Mouse (Mus musculus) A20 (cell line): ENCODE data around the gene Sectm1b.
A peak's percentile ranks its signal among the peaks of the same experiment; 100 is the strongest.
"Not testable (repeated sequence)": the region's sequence is repeated elsewhere in the genome, so short reads cannot be mapped to it uniquely, and the experiment has no call there.

ENCODE experiments used
- DNase-seq: peaks from one replicate; pipeline ENCODE4 v3.0.0-alpha.2; 2011; ENCODE audit warnings: low read depth, low spot score

The Sectm1b gene

DNA sequence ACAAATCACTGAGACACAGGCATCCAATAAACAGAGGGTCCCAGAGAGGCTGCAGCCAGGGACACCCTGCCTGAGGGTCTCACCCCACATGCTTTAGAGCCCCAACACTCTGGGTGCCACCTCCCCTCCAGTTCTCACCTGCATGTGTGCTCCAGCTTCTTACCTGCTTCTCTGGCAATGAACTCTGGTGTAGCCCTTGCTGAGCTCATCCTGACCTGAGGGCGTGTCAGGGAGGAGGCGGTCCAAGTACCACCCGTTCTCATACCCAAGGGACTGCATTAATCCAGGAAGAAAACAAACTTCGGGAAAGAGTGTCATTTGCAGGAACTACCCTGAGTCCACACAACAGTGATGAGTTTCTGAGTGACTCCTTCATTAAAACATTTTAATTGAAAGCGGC is at the start of gene Sectm1b:
Gene Sectm1b (minus strand): TSS at position 191 of the 400 bp plus-strand sequence.
- DNase-seq, result no peak

DNA sequence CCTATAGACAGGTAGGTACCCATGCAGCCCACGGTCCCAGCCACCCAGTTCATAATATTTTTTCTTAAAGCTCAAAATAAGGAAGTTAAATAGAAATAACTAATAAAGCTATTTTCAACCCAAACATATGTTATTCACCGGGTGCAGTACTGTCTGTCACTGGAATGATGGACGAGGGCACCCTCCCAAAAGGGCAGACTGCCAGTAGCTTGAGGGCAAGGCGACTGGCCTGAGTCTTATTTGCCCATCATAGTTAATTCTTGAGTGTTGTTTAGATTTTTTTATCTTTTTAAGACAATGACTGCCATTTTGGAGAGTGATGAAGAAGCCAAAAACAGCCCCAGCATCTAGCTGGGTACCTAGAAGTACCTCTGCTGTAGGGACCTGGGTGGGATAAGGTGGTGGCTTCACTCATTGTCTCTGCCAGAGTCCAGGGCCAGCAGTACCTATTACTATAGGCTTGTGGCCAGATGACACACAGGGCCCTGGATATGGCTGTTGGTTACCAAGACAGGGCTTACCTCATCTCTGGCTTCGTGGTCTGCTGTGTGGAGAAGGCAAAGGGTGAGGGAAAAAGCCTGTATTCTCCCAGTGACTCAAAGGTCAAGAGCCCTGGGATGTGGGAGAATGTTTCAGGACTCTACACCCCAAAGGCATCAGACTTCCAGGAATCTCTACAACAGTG is 48.9 kb upstream of the Sectm1b start:
- DNase-seq, result no peak

DNA sequence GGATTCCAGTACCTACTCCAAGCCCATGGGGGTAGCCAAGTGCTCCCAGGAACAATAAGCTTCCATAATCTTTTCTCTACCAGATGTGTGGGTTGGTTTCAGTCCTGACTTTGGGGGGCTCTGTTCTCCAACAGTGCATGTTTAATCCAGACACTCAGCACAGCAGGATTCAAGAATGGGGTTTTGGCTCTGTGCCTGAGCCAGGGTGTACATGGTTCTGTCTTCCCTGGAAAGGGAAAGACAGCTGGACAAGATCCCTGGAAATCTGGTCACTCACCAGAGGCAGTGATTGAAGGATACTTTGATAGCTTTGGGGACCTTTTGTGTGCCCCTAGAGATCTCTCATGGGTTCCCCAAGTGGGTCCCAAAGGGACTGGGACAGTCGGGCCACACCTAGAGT is 48.2 kb upstream of the Sectm1b start:
- no peak for DNase-seq

DNA sequence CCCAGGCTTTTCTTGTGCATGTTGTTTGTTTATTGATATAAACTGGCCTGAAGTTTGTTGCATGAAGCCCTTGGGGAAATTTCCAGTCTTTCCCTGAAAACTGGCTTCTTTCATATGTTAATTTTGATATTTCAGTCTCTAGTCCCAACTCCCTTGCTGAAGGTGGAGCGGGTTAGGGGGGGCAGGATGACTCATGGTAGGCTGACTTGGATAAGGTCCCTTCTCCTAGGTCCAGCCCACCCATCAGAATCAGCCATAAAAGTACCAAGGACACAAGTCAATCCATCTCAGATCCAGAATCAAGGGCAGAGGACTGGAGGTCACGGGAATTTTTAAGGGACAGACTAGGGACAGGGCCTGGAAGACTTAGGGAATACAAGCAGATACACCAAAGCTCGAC is 47.7 kb upstream of the Sectm1b start:
- DNase-seq, result no peak

DNA sequence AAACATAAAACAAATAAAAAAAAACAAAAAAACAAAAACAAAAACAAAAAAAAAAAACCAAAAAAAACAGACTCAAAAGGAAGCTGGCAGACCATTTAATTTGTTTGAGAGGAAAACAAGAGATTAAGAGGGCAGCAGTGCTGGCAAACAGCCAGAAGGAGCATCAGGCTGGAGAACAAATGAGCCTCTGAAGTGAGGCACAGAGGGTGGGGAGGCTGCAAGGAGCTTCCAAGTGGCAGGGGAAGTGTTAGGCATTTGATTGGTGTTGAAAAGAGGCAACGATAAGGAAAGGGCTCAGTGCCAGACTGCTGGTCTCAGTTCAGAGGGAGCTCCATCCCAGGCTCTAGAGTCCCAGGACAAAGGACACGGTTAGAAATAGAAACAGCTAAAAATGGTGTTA is 46.6 kb upstream of the Sectm1b start:
- no peak for DNase-seq

DNA sequence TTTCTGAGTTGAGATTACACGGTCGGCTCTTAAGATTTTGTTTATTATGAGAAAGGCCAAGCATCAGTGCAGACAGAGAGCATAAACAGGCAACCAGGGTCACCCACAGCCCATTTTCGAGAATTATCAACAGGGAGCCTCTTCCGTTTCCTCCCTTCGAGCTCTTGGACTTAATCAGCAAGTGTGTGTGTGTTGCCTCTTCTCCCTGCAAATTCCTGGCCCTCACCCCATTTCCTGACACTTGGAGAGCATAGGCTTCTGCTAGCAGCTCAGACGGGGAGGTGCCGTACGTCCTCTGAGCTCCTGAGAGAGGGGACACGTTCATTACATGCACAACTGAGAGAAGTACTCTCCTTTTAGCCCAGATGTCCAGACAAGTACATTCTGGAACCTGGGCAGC is 44.7 kb upstream of the Sectm1b start:
- DNase-seq, result no peak

DNA sequence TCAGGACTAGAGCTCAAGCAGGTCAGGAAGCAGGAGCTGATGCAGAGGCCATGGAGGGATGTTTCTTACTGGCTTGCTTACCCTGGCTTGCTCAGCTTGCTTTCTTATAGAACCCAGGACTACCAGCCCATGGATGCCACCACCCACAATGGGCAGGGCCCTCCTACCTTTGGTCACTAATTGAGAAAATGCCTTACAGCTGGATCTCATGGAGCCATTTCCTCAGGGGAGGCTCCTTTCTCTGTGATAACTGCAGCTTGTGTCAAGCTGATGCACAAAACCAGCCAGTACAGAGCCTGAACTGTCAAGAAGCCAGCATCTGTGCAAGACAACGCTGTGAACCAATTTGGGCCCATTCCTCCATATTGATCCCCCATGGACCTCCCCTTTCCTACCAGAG is 43.9 kb upstream of the Sectm1b start:
- not testable (repeated sequence) for DNase-seq

DNA sequence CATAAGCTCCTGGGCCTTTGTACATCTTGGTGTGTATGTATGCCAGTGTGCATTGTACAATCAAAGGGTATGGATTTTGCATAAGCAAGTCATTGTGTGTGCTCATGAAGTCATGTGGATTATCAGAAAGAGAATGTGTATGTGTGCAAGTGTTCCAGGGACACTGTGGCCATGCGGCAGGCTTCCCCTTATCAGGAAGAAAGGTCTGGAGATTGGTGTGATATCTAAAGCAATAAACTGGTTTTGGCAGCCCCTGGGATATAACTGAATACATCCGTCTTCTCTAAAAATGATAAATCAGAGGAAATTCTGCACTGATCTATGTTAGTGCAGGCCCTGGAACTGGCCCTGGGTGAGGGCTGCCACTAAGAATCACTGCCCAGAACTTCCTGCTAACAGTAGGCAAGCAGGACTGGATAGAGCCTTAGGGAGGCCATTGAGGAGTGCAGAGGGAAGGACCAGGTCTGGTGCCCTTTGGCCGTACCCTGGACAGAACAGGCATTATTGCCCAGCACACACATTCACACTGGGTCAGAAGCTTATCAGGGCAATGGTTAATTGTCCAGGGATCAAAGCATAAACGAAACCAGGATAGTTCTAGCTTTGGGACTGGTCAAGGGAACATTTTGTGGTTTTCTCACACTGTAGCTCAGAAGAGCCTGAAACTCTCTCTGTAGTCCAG is 37.9 kb upstream of the Sectm1b start:
- no peak for DNase-seq

DNA sequence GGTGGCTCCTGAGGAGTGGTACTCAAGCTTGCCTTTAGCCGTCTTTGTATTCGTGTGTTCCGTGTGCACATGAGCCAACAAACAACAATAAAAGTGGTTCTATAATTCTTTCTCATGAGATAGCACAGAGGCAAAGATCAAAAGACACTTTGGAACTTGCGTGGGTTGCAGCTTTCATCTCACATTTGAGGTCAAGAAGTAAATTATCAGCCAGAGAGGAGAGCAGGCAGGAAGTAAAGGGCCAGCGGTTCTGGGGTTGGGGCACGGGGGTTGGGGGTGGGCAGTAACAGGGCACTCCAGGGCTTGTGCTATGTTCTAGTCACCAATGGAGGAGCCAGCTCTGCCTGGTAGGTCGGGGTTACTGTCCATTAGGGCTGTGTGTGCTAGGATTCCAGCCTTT is 37.3 kb upstream of the Sectm1b start:
- no peak for DNase-seq

DNA sequence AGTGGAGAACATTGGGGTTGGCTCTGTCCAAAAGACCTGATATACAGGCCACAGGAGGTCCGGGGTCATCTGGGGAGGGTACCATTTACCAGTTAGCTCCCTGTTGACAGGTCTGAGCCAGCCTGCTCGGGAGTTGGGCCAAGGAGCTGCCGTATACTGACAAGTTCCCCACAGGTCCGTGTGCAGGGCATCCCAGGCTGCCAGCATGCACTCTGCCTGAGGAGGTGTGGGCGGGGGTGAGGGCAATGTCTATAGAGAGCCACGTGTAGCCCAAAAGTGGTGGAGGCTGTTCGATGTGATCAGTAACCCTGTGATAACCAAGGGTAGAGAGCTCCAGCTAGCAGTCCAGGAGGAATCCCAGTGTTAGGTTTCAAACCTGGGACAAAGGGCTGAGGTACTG is 36.4 kb upstream of the Sectm1b start:
- no peak for DNase-seq

DNA sequence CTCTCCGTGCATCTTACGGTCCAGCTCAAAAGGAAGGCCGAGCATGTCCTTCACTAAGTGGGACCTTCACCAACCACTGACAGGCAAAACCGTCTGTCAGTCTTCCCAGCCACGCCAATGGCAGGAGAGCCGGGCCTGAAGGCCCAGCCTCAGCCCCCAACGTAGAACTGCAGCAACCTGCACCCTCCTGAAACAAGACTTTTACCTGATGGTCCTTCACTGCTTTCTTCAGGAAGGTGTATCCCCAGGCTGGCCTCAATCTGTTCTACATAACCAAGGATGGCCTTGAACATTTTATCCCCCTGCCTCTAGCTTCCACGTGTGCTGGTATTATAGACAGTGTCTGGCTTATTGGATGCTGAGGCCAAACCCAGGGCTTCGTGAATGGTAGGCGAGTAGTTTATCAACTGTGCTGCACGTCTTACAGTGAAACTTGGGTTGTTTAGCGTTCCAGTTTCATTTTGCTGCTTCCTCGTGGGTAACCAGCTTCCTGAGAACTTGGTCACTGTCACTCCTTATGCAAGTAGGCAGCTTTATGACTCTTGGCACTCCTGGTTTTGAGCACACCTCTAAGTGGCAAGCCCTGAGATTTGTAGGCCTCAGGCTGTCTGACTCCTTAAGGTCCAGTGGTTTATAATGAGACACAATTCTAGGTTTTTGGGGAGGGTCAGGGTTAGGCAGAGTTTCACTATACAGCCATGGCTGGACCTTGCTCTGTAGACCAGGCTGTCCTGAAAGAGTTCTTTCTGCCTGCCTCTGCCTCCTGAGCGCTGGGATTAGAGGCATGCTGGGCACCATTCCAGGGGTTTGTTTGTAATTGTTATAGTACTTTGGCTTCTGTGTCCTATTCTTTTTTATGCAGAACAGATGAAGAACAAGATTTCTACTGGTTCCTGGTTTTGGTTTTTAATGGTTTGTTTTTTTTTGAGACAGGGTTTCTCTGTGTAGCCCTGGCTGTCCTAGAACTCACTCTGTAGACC is 29.5 kb upstream of the Sectm1b start:
- DNase-seq, result no peak

DNA sequence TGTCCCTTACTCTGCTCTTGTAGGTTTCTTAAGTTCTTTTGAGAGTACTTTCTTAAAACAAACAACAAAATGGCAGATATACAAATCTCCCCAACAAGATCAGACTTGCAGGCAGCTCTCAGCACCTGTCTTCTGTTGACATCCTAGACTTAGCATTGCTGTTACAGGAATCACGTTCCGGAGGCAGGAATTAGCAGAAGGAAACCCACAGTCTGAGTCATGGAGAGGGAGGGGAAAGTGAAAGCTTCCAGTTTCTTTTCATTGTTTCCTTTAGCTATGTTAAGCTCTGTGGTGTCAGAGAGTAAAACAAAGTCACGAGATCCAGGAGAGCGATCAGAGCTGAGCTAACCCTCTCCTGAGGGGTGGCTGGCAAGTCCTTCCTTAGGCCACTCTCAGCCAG is 27.6 kb upstream of the Sectm1b start:
- DNase-seq, result no peak

DNA sequence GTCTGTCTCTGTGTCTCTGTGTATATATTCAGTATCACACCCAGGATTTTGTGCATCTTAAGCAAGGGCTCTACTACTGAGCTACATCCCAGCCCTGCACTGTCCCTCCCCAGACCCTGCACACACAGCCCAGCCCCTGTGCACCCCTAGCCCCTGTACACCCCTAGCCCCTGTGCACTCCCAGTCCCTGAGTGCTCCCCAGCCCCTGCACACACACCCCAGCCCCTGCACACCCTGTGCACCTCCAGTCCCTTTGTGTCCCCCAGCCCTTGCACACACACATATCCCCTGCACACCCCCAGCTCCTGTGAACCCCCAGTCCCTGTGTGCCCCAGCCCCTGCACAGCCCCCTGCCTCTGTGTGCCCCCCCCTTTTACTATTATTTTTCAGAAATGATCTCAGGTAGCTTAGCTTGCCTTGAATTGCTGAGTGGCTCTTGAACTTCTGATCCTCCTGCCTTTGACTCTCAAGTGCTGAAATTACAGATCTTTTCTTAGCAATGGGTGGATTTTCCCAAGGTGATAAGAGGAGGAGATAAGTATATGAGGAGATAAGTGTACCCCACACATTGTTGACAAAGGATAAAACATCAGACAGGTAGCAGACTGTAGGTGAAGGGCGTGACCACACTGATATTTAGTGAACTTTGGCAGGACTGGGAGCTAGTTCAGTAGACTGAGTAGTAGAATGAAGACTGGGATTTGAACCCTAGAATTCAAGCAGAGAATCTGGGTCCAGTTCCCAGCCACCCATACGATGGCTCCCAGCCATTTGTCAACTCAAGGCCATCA is 26.6 kb upstream of the Sectm1b start:
- no peak for DNase-seq

DNA sequence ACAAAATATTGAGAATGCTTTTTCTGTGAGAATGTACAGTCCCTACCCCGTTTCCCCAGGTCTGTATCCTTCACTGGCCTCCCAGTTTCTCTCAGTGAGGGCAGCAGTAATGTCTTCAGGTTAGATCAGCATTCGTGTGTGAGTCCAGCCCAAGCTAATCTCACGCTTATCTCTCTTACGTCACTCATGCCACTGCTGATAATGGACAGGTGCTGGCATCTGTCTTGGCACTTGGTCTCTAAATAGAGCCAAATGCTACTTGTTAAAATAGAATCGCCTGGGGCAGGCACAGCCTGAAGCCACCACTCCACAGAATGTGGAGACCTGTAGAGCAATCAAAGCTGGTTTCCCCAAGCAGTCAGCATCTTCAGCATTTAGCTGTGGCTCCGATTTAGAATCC is 25.6 kb upstream of the Sectm1b start:
- DNase-seq, result no peak

DNA sequence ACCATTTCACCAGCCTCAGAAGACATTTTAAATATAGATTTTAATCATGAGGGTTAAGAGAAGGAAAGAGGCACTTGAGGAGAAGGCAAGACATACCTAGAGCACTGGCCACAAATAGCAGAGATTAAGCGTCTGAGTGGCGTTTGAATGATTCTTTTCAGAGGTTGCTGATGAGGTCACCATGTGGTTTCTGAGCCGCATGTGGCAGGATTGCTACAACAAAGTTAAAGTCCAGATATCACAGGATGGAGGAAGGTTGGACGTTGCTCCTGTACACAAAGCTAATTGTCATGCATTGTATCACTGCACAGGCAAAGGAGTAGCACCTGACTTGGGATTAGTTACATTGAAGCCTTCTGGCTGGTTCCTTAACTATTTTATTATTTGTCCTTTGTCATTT is 22.9 kb upstream of the Sectm1b start:
- no peak for DNase-seq

DNA sequence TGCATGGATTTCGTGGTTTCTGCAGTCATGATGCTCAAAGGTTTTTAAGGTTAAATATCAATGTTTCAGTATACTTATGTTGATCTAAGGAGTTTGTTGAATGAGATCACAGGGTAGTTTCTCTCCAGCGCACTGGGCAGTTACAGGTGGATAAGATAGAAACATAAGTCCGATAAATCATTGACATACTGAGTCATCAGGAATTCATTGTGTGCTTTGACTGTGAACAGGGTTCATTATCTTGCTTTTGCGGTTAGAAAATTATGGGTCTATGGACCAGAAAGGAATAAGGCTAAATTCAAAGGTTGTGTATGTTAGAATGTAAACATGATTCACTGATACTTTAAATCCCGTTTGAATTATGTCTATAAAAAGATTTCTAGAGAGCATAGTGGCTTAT is 21.8 kb upstream of the Sectm1b start:
- no peak for DNase-seq

DNA sequence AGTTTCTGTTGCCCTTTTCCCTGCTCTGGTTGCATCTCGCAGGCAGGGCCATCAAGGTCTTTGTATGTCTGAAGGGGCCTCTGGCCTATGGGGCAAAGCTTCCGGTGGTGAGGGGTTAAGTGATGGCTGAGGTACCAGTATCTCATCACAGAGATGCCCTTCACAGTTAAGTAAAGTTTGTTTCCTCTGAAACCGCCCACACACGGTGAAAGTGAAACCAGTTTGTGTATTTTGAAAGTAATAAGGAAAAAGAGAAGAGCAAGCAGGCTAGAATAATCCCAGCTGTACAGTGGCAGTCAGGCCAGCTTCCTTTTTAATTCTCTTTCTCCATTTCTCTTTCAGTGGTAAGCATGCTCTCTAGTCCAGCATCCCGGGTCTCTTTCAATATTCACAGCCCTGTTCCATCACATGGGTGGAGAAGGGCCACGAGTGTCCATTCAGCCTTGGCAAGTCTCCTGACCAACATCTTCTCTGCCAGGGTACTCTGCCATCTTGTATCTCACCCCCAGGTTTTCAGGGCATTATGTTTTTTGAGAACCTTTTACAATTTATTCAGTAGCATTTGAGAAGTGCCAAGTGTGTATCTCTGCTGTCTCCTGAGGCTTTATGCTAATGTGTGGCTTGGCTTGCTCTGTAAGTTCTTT is 19.6 kb upstream of the Sectm1b start:
- DNase-seq, result peak; percentile 79

DNA sequence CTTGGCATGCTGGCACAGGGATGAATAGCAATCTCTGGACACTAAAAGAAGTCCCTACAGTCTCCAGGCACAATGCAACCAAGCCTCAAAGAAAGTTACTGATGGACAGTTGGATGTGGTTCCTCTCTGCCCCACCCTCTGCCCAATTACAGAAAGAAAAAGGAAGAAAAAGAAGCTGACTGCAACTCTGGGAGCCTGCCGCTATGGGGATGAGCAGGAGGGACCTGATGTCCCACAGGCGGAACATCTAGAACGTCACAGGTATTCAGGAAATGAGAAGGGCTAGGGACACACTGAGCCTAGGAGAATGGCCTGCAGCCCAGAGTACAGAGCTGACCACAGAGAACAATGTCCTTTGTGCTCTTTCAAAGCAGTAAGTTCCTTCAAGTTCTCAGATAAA is 18.9 kb upstream of the Sectm1b start:
- no peak for DNase-seq

DNA sequence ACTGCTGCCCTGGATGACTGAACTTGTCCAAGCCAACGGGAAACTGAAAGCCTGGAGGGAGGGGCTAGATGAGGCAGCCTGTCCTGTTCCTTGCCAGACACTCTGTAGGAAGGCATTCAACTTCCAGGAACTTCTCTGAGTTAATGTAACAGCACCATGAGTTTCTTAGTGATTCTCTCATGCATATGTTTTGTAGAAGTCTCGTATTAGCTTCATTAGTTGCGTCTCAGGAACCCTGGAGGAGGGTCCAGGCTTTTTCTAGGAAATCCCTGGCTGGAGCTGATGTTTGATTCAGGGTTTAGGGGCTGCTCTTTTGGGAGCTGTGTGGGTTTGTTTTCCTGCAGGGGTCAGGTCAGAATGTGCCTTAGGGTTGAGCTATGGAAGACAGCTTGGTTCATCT is 17.8 kb upstream of the Sectm1b start, which contains the start of gene Sectm1a:
Gene Sectm1a (minus strand): TSS at position 101 of the 400 bp plus-strand sequence.
- DNase-seq, result no peak

DNA sequence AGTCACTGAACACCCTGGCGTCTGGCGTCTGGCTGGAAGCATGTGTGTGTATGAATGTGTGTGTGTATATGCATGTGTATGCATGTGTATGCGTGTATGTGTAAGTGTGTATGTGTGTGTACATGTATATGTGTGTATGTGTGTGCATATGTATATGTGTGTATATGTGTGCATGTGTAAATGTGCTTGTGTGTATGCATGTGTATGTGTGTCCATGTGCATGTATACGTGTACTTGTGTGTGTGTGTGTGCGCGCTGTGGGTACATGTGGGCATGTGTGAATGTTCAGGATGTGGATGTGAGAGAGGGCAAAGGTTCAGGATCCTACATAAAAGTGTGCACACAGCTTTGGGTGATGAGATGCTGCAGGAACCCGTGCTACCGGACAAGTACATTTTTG is 17.0 kb upstream of the Sectm1b start:
- DNase-seq, result no peak

DNA sequence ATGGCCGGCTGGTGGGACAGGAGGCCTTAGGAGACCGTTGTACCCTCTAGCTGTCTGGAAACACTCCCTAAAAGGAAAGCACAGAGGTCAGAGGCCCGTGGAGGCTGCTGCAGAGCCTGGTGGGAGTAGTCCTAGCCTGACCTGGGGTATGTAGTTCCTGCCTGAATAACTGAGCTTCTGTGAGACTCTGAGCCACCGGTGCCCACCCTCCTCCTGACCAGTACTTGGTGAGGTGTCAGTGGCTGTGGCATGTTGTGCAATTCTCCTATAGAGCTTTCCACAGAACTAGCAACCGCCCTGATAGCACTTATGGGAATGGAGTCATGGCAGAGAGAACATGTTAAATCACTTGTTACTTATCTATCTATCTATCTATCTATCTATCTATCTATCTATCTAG is 12.3 kb upstream of the Sectm1b start:
- no peak for DNase-seq
